Mouse (Mus musculus) limb, embryonic 15.5 days (tissue): ENCODE results near the gene Efhd2. TPM values are rescaled to one million over a fixed set of nuclear protein-coding genes. Genes with fewer than 3 reads are reported as not detected.

Experiments
- ATAC-seq: fragments of 200-750 bp; cut with Nextera tagmentation; 2 replicates; pipeline ENCODE4 v1.8.0; 2017; ENCODE audit warnings: low read depth, moderate TSS enrichment; ENCODE audit not compliant: insufficient number of reproducible peaks, low FRiP score, low TSS enrichment
- H3K27ac ChIP-seq: fragments of 300-500 bp; sonication (generic); 2 replicates; pipeline ENCODE4 v1.5.1; 2015; ENCODE audit warnings: moderate library complexity, mild to moderate bottlenecking, inconsistent platforms
- H3K27me3 ChIP-seq: fragments of 300-500 bp; sonication (generic); 2 replicates; pipeline ENCODE4 v1.6.1; 2015; ENCODE audit warnings: inconsistent platforms
- H3K36me3 ChIP-seq: fragments of 300-500 bp; sonication (generic); 2 replicates; pipeline ENCODE4 v1.6.1; 2015; ENCODE audit warnings: inconsistent platforms
- H3K4me1 ChIP-seq: fragments of 300-500 bp; sonication (generic); 2 replicates; pipeline ENCODE4 v1.6.1; 2015; ENCODE audit warnings: inconsistent platforms
- H3K4me2 ChIP-seq: fragments of 300-500 bp; sonication (generic); 2 replicates; pipeline ENCODE4 v1.6.1; 2015; ENCODE audit warnings: mild to moderate bottlenecking, inconsistent platforms
- H3K4me3 ChIP-seq: fragments of 300-500 bp; sonication (generic); 2 replicates; pipeline ENCODE4 v1.5.1; 2015; ENCODE audit warnings: mild to moderate bottlenecking, inconsistent platforms
- H3K9ac ChIP-seq: fragments of 300-500 bp; sonication (generic); 2 replicates; pipeline ENCODE4 v1.6.1; 2015; ENCODE audit warnings: inconsistent platforms
- H3K9me3 ChIP-seq: fragments of 300-500 bp; sonication (generic); 2 replicates; pipeline ENCODE4 v1.6.1; 2016; ENCODE audit warnings: inconsistent platforms
- WGBS: fragments of 180-500 bp; shearing (Covaris S2); methylation state at CpG from one replicate; pipeline ENCODE4 v1.1.7; 2015; 5-methylcytosine and 5-hydroxymethylcytosine counted together
- polyA plus RNA-seq: library from polyadenylated mRNA; unstranded; fragments of >200 nt; fragmentation: Nextera tagmentation; extraction: Ambion mirVana; gene quantifications from 2 replicates; pipeline ENCODE4 v1.2.1, GENCODE M21; 2015

Efhd2 gene
- polyA plus RNA-seq, 1 experiment from 2014 or later = 76.0 TPM

DNA sequence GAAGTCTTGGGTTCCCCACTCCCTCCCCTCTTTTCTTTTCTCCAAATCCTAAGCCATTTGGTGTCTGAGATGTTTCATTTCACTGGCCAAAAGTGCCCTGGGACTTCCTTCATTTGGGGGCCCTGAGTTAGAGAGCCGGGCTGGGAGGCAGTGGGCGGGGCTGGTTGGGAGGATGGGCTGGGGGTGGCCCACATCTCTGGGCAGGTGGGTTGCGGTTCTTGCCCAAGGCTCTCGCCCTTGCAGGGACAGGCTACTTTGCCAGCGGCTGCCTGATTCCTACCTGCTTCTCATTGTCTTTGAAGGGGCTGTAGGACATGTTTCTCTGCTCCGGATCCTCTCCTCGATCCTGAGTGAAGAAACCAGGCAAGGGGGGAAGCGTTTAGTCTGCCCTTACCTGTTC is 24.2 kb upstream of the Efhd2 start:
- no peak for ATAC-seq
- H3K27ac ChIP-seq = no peak overlapping the region
- H3K4me3 ChIP-seq = no peak overlapping the region
- no peak overlapping the region for H3K9ac ChIP-seq
- H3K9me3 ChIP-seq = no peaks in the 10 kb centered on the region
- H3K36me3 ChIP-seq = no peaks in the 10 kb centered on the region
- H3K4me1 ChIP-seq = peaks cover 39% of the 10 kb centered on the region
- H3K27me3 ChIP-seq = no peaks in the 10 kb centered on the region
- 78% methylated on average over 8 of the region's 8 CpGs for WGBS
- H3K4me2 ChIP-seq = no peak overlapping the region

DNA sequence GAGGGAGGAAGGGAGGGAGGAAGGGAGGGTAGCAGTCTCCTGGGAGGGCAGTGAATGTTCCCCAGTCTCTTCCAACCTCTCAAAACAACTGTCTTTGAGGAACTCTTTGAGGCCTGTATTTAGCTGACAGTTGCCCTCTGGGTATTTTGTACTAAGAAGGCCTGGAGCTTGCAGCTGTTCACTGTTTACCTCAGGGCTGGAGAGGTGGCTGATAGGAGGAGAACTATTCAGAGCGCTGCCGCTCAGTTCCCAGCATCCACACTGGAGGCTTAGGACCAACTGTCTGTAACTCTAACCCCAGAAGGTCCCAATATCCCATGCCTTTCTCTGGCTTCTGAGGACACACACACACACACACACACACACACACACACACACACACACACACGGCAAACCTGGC is 23.1 kb upstream of the Efhd2 start:
- no peak overlapping the region for H3K9ac ChIP-seq
- 51% methylated on average over 3 of the region's 3 CpGs for WGBS
- H3K4me1 ChIP-seq = peaks cover 37% of the 10 kb centered on the region
- ATAC-seq = peak; percentile 35; the same call in 1 of the 2 replicates
- H3K36me3 ChIP-seq = no peaks in the 10 kb centered on the region
- no peaks in the 10 kb centered on the region for H3K27me3 ChIP-seq
- no peak overlapping the region; the same call in 1 of the 2 replicates for H3K27ac ChIP-seq
- H3K9me3 ChIP-seq = no peaks in the 10 kb centered on the region
- H3K4me2 ChIP-seq = no peak overlapping the region
- no peak overlapping the region for H3K4me3 ChIP-seq

DNA sequence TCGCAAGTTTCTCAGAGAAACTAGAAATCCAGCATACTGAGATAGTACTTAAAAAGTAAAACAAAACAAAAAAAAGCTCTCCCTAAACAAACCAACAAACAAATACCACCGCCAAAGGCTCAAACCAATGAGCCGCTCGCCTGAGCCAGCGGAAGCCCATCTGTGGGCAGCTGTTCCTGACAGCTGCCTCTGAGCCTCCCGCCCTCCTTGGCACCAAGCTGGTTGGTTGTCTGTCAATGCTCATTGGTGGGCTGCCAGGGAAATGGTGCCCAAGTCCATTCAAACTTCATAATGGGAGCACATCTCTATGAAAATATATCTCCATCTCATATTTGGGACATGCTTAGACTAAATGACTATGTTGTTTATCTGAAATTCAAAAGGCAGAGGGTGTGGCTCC is 22.5 kb upstream of the Efhd2 start:
- 0 out of 2 replicates have a peak overlapping the region, but pooled peaks have one; percentile 38 for H3K27ac ChIP-seq
- H3K4me2 ChIP-seq = no peak overlapping the region
- no peaks in the 10 kb centered on the region for H3K9me3 ChIP-seq
- H3K4me1 ChIP-seq = peaks cover 34% of the 10 kb centered on the region
- no peak for ATAC-seq
- 62% methylated on average over 6 of the region's 6 CpGs for WGBS
- no peak overlapping the region for H3K4me3 ChIP-seq
- H3K9ac ChIP-seq = no peak overlapping the region
- no peaks in the 10 kb centered on the region for H3K36me3 ChIP-seq
- no peaks in the 10 kb centered on the region for H3K27me3 ChIP-seq

DNA sequence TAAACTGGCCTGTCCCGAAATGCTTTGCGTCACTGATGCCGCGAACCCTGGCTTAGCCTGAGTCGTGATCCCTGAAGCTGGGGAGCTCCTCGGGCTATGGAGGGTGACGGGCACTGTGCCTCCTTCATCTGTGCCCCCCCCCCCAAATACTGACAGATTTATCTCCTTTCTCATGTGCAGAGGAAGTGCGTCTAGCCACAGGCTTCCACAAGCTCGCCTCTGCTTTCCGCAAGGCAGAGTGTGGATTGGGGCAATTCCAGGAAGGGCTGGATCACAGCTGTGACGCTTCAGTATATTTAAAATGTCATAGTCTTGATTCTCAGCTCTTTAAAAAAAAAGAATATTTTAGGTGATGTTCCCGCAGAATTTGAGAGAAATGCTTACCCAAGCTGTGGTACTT is 21.1 kb upstream of the Efhd2 start:
- ATAC-seq = no peak
- Histone ChIP-seq H3K4me3 (no peak overlapping the region), H3K36me3 (no peaks in the 10 kb centered on the region), H3K4me1 (peaks cover 26% of the 10 kb centered on the region), H3K9me3 (no peaks in the 10 kb centered on the region), H3K9ac (no peak overlapping the region), H3K27me3 (no peaks in the 10 kb centered on the region), H3K4me2 (no peak overlapping the region), H3K27ac (no peak overlapping the region)
- 39% methylated on average over 12 of the region's 12 CpGs for whole genome bisulfite sequencing

DNA sequence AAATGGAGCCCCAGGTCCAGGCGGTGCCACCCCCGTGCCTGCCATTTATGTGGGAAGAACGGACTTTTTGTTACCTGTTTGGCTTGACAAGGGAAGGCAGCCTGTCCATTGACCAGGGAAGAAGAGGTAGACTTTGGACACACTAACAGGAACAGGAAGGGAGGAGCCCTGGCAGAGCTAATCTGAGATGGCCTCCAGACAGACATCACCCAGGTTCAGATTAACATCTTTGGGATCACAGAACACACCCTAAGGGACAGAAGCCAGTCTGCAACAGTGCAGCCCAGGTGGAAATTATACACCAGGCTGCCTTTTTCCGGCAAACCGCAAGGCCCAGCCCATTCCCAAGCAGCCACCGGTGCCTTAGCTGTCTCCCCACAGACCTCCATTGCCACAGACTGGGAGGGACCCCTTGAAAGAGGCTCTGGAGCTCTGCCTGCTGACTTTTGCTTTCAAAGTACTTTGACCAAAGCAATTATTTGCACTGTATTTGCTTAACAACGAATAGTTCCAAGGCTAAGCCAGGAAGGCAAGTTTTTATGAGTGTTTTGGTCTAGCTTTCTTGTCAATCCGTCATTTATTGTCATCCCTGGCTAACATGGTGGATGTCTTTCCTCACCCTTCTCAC is 18.6 kb upstream of the Efhd2 start:
- no peak overlapping the region for H3K27ac ChIP-seq
- no peak overlapping the region for H3K4me3 ChIP-seq
- H3K9ac ChIP-seq = no peak overlapping the region
- H3K4me2 ChIP-seq = no peak overlapping the region
- H3K36me3 ChIP-seq = no peaks in the 10 kb centered on the region
- no peak for ATAC-seq
- peaks cover 8% of the 10 kb centered on the region; the same call in 1 of the 2 replicates for H3K4me1 ChIP-seq
- WGBS = 74% methylated on average over 8 of the region's 8 CpGs
- no peaks in the 10 kb centered on the region for H3K9me3 ChIP-seq
- H3K27me3 ChIP-seq = no peaks in the 10 kb centered on the region

DNA sequence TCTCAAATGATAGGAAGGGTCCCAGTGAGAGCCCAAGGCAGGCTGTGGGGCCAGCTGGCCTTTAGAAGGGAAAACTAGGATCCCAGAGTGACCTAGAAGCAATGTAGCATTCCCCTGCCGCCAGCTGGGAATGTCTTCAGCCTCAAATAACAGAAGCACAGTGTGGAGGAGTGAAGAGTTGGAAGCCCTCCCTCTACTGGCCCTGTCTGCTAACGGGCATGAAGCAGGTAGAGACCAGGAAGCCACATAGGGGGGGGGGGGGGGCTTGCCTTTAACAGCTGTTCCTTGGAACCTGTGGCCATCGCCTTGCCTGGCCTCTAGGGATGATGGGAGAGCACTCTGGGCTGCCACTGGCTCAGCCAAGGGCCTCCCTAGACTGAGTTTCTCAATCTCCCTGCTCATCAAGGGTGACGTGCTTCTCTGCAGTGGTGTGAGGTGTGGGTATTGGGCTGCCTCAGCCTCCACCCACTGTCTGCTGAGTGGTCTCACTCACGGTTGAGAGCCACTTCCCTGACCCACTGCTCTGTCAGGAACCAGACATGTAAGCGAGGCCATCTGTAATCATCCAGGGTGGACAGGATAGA is 11.8 kb upstream of the Efhd2 start:
- Histone ChIP-seq H3K4me2 (no peak overlapping the region), H3K27ac (no peak overlapping the region), H3K9ac (no peak overlapping the region), H3K4me1 (peaks cover 20% of the 10 kb centered on the region), H3K9me3 (no peaks in the 10 kb centered on the region), H3K4me3 (no peak overlapping the region), H3K36me3 (no peaks in the 10 kb centered on the region), H3K27me3 (0 out of 2 replicates have a peak, but pooled peaks cover 4% of the 10 kb centered on the region)
- no peak for ATAC-seq
- WGBS = 29% methylated on average over 6 of the region's 6 CpGs

DNA sequence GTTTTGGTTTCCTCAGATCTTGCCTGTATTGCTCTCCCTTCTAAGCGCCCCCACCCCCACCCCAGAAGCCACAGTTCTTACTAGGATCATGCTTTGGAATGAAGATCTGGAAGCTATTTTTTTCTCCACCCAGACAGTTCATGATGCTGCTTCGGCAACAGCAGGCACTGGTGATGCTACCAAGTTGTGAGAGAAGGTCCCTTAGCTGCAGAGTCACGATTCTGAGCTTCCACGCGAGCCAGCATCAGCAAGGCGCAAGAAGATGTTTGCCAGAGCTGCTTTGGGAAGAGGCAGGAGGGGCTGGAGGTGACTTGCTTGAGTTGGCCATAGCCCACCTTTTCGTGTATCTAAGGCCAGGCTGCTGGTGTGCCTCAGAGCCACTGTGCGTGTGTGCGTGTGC is 10.7 kb upstream of the Efhd2 start:
- H3K9me3 ChIP-seq = no peaks in the 10 kb centered on the region
- no peak overlapping the region for H3K27ac ChIP-seq
- H3K4me2 ChIP-seq = no peak overlapping the region
- H3K4me3 ChIP-seq = no peak overlapping the region
- no peaks in the 10 kb centered on the region for H3K36me3 ChIP-seq
- peaks cover 20% of the 10 kb centered on the region for H3K4me1 ChIP-seq
- H3K27me3 ChIP-seq = 0 out of 2 replicates have a peak, but pooled peaks cover 4% of the 10 kb centered on the region
- WGBS = 53% methylated on average over 9 of the region's 9 CpGs
- H3K9ac ChIP-seq = no peak overlapping the region
- ATAC-seq = no peak

DNA sequence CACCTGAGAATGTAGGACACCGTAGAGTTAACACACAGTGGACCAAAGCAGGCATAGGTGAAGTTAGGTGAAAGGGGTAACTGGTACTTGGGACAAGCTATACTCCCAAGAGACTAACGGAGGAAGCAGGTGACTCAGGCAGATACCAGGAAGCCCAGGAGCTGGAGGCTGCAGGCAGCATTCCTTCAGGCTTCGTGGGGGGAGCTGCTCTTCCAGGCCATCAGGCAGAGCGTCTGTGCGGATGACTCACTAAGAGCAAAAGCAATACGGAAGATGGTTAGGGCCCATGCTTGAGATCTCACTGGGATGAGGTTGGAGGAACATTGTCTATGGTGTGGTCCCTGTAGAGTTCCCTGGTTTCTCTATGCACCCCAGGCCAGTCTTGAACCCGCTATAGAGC is 8.1 kb upstream of the Efhd2 start:
- Histone ChIP-seq H3K27me3 (0 out of 2 replicates have a peak, but pooled peaks cover 6% of the 10 kb centered on the region), H3K36me3 (no peaks in the 10 kb centered on the region), H3K4me3 (no peak overlapping the region), H3K9ac (no peak overlapping the region), H3K9me3 (no peaks in the 10 kb centered on the region), H3K4me2 (no peak overlapping the region), H3K27ac (no peak overlapping the region), H3K4me1 (peaks cover 20% of the 10 kb centered on the region)
- ATAC-seq = no peak
- WGBS = 85% methylated on average over 7 of the region's 7 CpGs

DNA sequence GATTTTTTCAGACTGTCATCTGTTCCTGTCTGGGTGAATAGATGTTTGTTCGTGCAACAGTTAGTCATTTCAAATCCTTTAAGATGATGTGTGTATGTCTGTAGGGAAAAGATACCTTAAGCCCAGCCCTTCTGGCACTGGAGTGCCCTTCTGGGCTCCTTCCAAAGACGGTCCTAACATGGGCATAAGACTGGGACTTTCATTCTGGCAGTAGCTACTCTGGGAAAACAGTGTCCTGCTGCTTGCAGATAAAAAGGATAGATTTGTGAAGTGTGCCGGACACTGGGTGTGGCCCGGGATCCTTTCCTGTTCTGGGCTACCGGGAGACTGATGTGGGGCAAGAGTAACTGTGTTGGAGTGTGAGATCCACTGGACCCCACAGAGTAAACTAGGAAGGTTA is 7.2 kb upstream of the Efhd2 start:
- WGBS = 65% methylated on average over 5 of the region's 5 CpGs
- Histone ChIP-seq H3K9me3 (no peaks in the 10 kb centered on the region), H3K4me1 (peaks cover 19% of the 10 kb centered on the region), H3K36me3 (no peaks in the 10 kb centered on the region), H3K9ac (no peak overlapping the region), H3K27ac (no peak overlapping the region), H3K27me3 (0 out of 2 replicates have a peak, but pooled peaks cover 6% of the 10 kb centered on the region), H3K4me2 (no peak overlapping the region), H3K4me3 (no peak overlapping the region)
- ATAC-seq = no peak

DNA sequence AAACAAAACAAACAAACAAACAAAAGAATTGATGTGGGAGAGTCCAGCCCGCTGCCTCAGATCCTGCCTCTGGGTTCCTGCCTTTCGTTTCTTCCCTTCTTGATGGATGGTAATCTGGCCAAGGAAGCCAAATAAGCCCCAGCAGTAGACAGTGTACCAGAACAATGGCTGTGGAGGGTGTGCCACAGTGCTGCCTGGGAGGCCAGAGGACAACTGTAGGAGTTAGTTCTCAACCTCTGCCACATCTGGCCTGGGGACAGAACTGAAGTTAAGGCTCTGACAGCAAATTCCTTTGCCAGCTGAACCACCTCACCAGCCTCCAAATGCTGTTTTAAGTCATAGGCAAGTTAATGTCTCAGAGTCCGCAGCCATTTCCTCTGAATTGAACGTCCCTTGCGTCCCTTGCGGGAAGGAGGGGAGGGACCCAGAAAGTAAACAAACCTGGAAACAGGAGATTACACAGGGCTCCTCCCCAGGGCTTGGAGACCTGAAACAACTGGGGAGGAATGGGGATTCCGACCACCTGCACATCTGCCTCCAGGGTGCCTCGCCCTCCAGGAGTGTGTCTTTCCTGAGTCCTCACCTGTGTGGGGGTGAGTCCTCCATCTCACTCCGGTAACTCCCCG is 6.7 kb upstream of the Efhd2 start:
- WGBS = 47% methylated on average over 10 of the region's 10 CpGs
- Histone ChIP-seq H3K4me2 (no peak overlapping the region), H3K9ac (no peak overlapping the region), H3K27ac (no peak overlapping the region), H3K4me3 (no peak overlapping the region), H3K27me3 (0 out of 2 replicates have a peak, but pooled peaks cover 6% of the 10 kb centered on the region), H3K9me3 (no peaks in the 10 kb centered on the region), H3K4me1 (peaks cover 14% of the 10 kb centered on the region; the same call in 1 of the 2 replicates), H3K36me3 (no peaks in the 10 kb centered on the region)
- ATAC-seq = no peak

DNA sequence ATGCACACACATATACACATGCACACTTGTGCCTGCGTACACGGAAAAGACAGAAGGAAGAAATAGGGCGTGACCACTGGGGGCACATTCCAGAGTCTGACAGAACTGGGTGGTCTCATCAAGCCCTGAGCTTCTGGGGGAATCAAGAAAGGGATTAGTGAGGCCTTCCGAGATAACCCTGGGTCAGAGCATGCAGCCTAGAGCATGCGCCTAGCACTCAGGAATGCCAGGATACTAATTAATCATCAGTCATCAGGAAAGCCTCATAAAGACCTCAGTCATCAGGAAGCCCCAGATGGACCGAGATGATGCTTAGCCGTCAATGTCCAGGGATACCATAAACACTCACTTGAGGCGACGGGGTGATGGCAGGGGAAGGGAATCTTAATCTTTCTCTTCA is 5.2 kb upstream of the Efhd2 start:
- Histone ChIP-seq H3K4me1 (peaks cover 16% of the 10 kb centered on the region), H3K9me3 (no peaks in the 10 kb centered on the region), H3K9ac (no peak overlapping the region), H3K36me3 (no peaks in the 10 kb centered on the region), H3K4me3 (no peak overlapping the region), H3K27me3 (peaks cover 15% of the 10 kb centered on the region), H3K4me2 (no peak overlapping the region), H3K27ac (no peak overlapping the region)
- 35% methylated on average over 9 of the region's 9 CpGs for WGBS
- no peak for ATAC-seq

DNA sequence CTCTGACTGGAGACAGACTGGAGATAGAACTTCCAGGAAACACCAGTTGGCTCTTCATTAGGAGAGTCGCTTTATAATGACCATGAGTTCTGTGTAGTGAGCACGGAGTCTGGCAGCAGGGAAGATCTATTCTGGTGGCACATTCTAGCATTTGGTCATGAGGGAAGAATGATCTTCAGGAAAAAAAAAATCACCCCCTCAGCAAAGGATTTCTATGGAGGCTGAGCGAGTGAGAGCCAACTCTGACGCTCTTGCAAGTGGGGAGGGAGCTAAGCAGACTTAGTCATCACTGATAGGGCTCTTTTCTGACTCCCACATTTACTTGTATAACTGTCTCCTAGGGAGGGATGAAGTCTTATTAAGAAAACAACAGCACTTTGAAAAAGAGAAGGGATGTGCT is 4.4 kb upstream of the Efhd2 start:
- no peak overlapping the region for H3K4me3 ChIP-seq
- 65% methylated on average over 4 of the region's 4 CpGs for WGBS
- H3K4me1 ChIP-seq = peaks cover 18% of the 10 kb centered on the region
- no peak overlapping the region for H3K9ac ChIP-seq
- H3K4me2 ChIP-seq = no peak overlapping the region
- no peaks in the 10 kb centered on the region for H3K36me3 ChIP-seq
- ATAC-seq = no peak
- peaks cover 15% of the 10 kb centered on the region for H3K27me3 ChIP-seq
- no peak overlapping the region for H3K27ac ChIP-seq
- no peaks in the 10 kb centered on the region for H3K9me3 ChIP-seq
